Mouse (Mus musculus) erythroblast, embryonic 14.5 days (primary cell): ENCODE results near the gene Sumf1.

Experiments used
- GATA1 ChIP-seq: IDR thresholded peaks from 2 replicates; pipeline ENCODE4 v1.6.1; 2012; ENCODE audit warnings: low read length, inconsistent platforms, mixed read lengths
- TAL1 ChIP-seq: IDR thresholded peaks from 3 replicates; pipeline ENCODE4 v1.6.1; 2012; ENCODE audit warnings: low read length, inconsistent platforms, mixed read lengths

GRCm38 (mm10) chr6:108152661-108153269 lies 32.6 kb downstream of the Sumf1 start:
- TF ChIP-seq GATA1, result no peak
- no peak for TF ChIP-seq TAL1
